ENCODE assay signal across 12 mouse cellular contexts in genomic region chr2:61084835-61085234, GRCm38 (mm10).
"Had no signal": no experiment of that assay in that cellular context is flagged by ENCODE, and none has a peak within 500 bp of the region (broad histone marks: within the 10 kb centered on the region; RNA-seq: fewer than 3 reads in every experiment).

No protein-coding gene starts in this region.

- ATAC-seq: liver, postnatal 0 days; lung, postnatal 0 days; midbrain, embryonic 13.5 days; midbrain, embryonic 16.5 days had no signal

- DNase-seq: kidney, adult 18-20 months; kidney, adult 9 months; kidney, postnatal 14 days; kidney, postnatal 4 days; left cerebral cortex, postnatal 4 days; liver, postnatal 0 days; lung, embryonic 14.5 days; right cerebral cortex, postnatal 4 days; thymus, postnatal 36 days had no signal
